Mouse (Mus musculus): ENCODE measurements around the gene Elf3. TPM values are rescaled to one million over a fixed set of nuclear protein-coding genes. Genes with fewer than 3 reads are reported as not detected.

Gene Elf3
- polyA plus RNA-seq, 1 experiment from 2014 or later: 36.1 TPM

GRCm38 (mm10) chr1:135208716-135209115, 49.7 kb downstream of the Elf3 start:
- Histone ChIP-seq H3K9ac (ENCODE audit: low read depth, low read length) (no peak overlapping the region), H3K4me1 (replicated peaks; ENCODE audit: insufficient read depth, low read length) (no peaks in the 10 kb centered on the region), H3K4me3 (replicated peaks; ENCODE audit: low read depth, low read length) (no peak overlapping the region), H3K36me3 (ENCODE audit: insufficient read depth, low read length) (no peaks in the 10 kb centered on the region), H3K4me2 (ENCODE audit: low read length) (no peak overlapping the region), H3K27ac (no peak overlapping the region), H3K27me3 (ENCODE audit: insufficient read depth, low read length) (no peaks in the 10 kb centered on the region), H3K9me3 (replicated peaks; ENCODE audit: low read length) (no peaks in the 10 kb centered on the region)
- ATAC-seq (replicated peaks; ENCODE audit: low FRiP score, low read depth): no peak
- DNase-seq (ENCODE audit: low spot score): no peak
- TF ChIP-seq CTCF (IDR thresholded peaks at IDR 0.05; ENCODE audit: low read depth): no peak
- 62% methylated on average over 9 of the region's 9 CpGs for WGBS

GRCm38 (mm10) chr1:135206586-135207339, 51.6 kb downstream of the Elf3 start:
- no peak overlapping the region for H3K27ac ChIP-seq
- no peak overlapping the region for H3K9ac ChIP-seq (ENCODE audit: low read depth, low read length)
- no peaks in the 10 kb centered on the region for H3K4me1 ChIP-seq (replicated peaks; ENCODE audit: insufficient read depth, low read length)
- no peak overlapping the region for H3K4me3 ChIP-seq (replicated peaks; ENCODE audit: low read depth, low read length)
- ATAC-seq (replicated peaks; ENCODE audit: low FRiP score, low read depth) (no peak), DNase-seq (ENCODE audit: low spot score) (no peak)
- H3K4me2 ChIP-seq (ENCODE audit: low read length): no peak overlapping the region
- no peaks in the 10 kb centered on the region for H3K36me3 ChIP-seq (ENCODE audit: insufficient read depth, low read length)
- no peaks in the 10 kb centered on the region for H3K27me3 ChIP-seq (ENCODE audit: insufficient read depth, low read length)
- no peaks in the 10 kb centered on the region for H3K9me3 ChIP-seq (replicated peaks; ENCODE audit: low read length)
- 93% methylated on average over 14 of the region's 14 CpGs for WGBS
- TF ChIP-seq CTCF (IDR thresholded peaks at IDR 0.05; ENCODE audit: low read depth): no peak

GRCm38 (mm10) chr1:135205257-135205656, 53.1 kb downstream of the Elf3 start:
- 0 out of 2 replicates have a peak overlapping the region, but pooled peaks have one; percentile 47 for H3K27ac ChIP-seq
- H3K9me3 ChIP-seq (replicated peaks; ENCODE audit: low read length): no peaks in the 10 kb centered on the region
- DNase-seq (ENCODE audit: low spot score) (no peak), ATAC-seq (replicated peaks; ENCODE audit: low FRiP score, low read depth) (no peak)
- no peak overlapping the region for H3K9ac ChIP-seq (ENCODE audit: low read depth, low read length)
- no peaks in the 10 kb centered on the region for H3K4me1 ChIP-seq (replicated peaks; ENCODE audit: insufficient read depth, low read length)
- H3K27me3 ChIP-seq (ENCODE audit: insufficient read depth, low read length): no peaks in the 10 kb centered on the region
- TF ChIP-seq CTCF (IDR thresholded peaks at IDR 0.05; ENCODE audit: low read depth): no peak
- 63% methylated on average over 4 of the region's 4 CpGs for WGBS
- no peaks in the 10 kb centered on the region for H3K36me3 ChIP-seq (ENCODE audit: insufficient read depth, low read length)
- no peak overlapping the region for H3K4me2 ChIP-seq (ENCODE audit: low read length)
- H3K4me3 ChIP-seq (replicated peaks; ENCODE audit: low read depth, low read length): no peak overlapping the region

- H3K36me3 ChIP-seq (ENCODE audit: insufficient read depth, low read length): no peaks in the 10 kb centered on the region
- no peak overlapping the region for H3K4me2 ChIP-seq (ENCODE audit: low read length)
- H3K4me3 ChIP-seq (replicated peaks; ENCODE audit: low read depth, low read length): no peak overlapping the region
- no peak for TF ChIP-seq CTCF (IDR thresholded peaks at IDR 0.05; ENCODE audit: low read depth)
- no peaks in the 10 kb centered on the region for H3K27me3 ChIP-seq (ENCODE audit: insufficient read depth, low read length)
- H3K27ac ChIP-seq: peak overlapping the region; percentile 47; the same call in 1 of the 2 replicates
- peak; percentile 22 for DNase-seq (ENCODE audit: low spot score)
- no peak for ATAC-seq (replicated peaks; ENCODE audit: low FRiP score, low read depth)
- H3K4me1 ChIP-seq (replicated peaks; ENCODE audit: insufficient read depth, low read length): 0 out of 2 replicates have a peak, but pooled peaks cover under 1% of the 10 kb centered on the region
- 27% methylated on average over 12 of the region's 12 CpGs for WGBS
- no peak overlapping the region for H3K9ac ChIP-seq (ENCODE audit: low read depth, low read length)
- H3K9me3 ChIP-seq (replicated peaks; ENCODE audit: low read length): no peaks in the 10 kb centered on the region
These were observed 53.9 kb downstream of the Elf3 start for GRCm38 (mm10) chr1:135204196-135205126.

Other genes starting within 250 kb of the Elf3 start
- 0.83 and 0.88 TPM in 2 replicates for gene Lgr6, start 153.3 kb downstream of the Elf3 start, polyA plus RNA-seq (2015; fragmentation: Nextera tagmentation; extraction: Ambion mirVana)
- 0.38 and 0.42 TPM in 2 replicates for gene Ptpn7, start 125.9 kb downstream of the Elf3 start, polyA plus RNA-seq (2015; fragmentation: Nextera tagmentation; extraction: Ambion mirVana)
- 47.4 and 49.3 TPM in 2 replicates for gene Arl8a, start 111.7 kb downstream of the Elf3 start, polyA plus RNA-seq (2015; fragmentation: Nextera tagmentation; extraction: Ambion mirVana)
- not detected in 2 replicates for gene Gpr37l1, start 90.9 kb downstream of the Elf3 start, polyA plus RNA-seq (2015; fragmentation: Nextera tagmentation; extraction: Ambion mirVana)
- 56.5 and 62.8 TPM in 2 replicates for gene Rnpep, start 25.5 kb upstream of the Elf3 start, polyA plus RNA-seq (2015; fragmentation: Nextera tagmentation; extraction: Ambion mirVana)
- 314 and 318 TPM in 2 replicates for gene Timm17a, start 55.2 kb upstream of the Elf3 start, polyA plus RNA-seq (2015; fragmentation: Nextera tagmentation; extraction: Ambion mirVana)
- gene Lmod1, start 66.2 kb upstream of the Elf3 start, polyA plus RNA-seq (2015; fragmentation: Nextera tagmentation; extraction: Ambion mirVana): 2.1 and 2.9 TPM in 2 replicates
- 42.9 and 50.7 TPM in 2 replicates for gene Shisa4, start 116.7 kb upstream of the Elf3 start, polyA plus RNA-seq (2015; fragmentation: Nextera tagmentation; extraction: Ambion mirVana)
- gene Ipo9, start 171.9 kb upstream of the Elf3 start, polyA plus RNA-seq (2015; fragmentation: Nextera tagmentation; extraction: Ambion mirVana): 53.1 and 65.4 TPM in 2 replicates